Mouse (Mus musculus): ENCODE measurements around the gene Upk1a. TPM values are rescaled to one million over a fixed set of nuclear protein-coding genes. Genes with fewer than 3 reads are reported as not detected.

Upk1a gene
- polyA plus RNA-seq, 2 experiments = 1.2 to 5.7 TPM

DNA sequence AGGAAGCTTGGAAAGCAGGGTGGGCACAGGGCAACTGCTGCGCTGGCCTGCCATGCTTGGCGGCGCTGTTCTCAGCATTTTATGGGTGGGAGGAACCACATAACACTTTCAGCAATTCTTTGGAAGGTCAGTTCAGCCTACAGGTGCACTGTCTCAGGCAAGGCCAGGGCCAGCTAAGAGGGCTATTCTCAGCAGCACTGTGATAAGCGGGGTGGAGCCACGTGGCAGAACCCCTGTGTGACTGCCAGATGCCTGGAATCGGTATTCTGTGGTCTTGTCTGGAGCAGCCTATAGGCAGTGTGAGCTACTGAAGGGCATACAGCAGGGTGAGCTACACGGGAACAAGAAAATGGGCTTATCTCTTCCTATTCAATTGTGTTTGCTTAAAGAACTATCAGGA is 2.6 kb downstream of the Upk1a start:
- ATAC-seq (ENCODE audit: low FRiP score, low read depth) = no peak
- WGBS = 49% methylated on average over 7 of the region's 7 CpGs
- Histone ChIP-seq H3K4me2 (replicated peaks; ENCODE audit: low read depth, low read length, severe bottlenecking) (no peak overlapping the region), H3K9me3 (ENCODE audit: control insufficient read depth, low read length) (no peaks in the 10 kb centered on the region), H3K9ac (ENCODE audit: low read depth, low read length, severe bottlenecking) (no peak overlapping the region), H3K4me3 (replicated peaks; ENCODE audit: low read length) (no peak overlapping the region), H3K27ac (replicated peaks; ENCODE audit: low read depth, low read length) (no peak overlapping the region), H3K36me3 (ENCODE audit: control insufficient read depth, insufficient read depth, low read length) (no peaks in the 10 kb centered on the region), H3K4me1 (ENCODE audit: control insufficient read depth, insufficient read depth, low read length) (no peaks in the 10 kb centered on the region), H3K27me3 (ENCODE audit: control insufficient read depth, insufficient read depth, low read length) (no peaks in the 10 kb centered on the region)
- DNase-seq (ENCODE audit: low spot score) = no peak
- no peak for TF ChIP-seq POLR2A (IDR thresholded peaks at IDR 0.05; ENCODE audit: borderline replicate concordance, extremely low read depth, insufficient read depth, insufficient read length)

DNA sequence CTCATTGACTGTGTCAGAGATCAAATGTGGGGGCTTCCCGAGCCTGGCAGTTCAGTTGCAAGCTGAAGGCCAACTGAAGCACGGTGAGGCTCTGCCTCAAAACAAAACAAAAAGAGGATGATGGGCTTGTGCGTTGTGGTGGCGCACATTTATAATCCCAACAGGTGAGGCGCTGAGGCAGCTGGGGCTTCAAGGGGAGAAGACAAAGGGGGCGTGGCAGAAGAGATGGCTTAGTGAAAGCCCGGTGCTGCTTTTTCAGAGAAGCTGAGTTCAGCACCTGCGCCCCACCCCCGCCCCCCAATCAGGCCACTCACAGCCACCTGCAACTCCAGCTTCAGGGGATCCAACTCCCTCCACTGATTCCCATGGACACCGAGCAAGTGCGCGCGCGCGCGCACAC is 4.2 kb downstream of the Upk1a start:
- Histone ChIP-seq H3K9me3 (ENCODE audit: control insufficient read depth, low read length) (no peaks in the 10 kb centered on the region), H3K9ac (ENCODE audit: low read depth, low read length, severe bottlenecking) (no peak overlapping the region), H3K27me3 (ENCODE audit: control insufficient read depth, insufficient read depth, low read length) (no peaks in the 10 kb centered on the region), H3K4me2 (replicated peaks; ENCODE audit: low read depth, low read length, severe bottlenecking) (no peak overlapping the region), H3K4me1 (ENCODE audit: control insufficient read depth, insufficient read depth, low read length) (no peaks in the 10 kb centered on the region), H3K36me3 (ENCODE audit: control insufficient read depth, insufficient read depth, low read length) (no peaks in the 10 kb centered on the region), H3K27ac (replicated peaks; ENCODE audit: low read depth, low read length) (no peak overlapping the region), H3K4me3 (replicated peaks; ENCODE audit: low read length) (no peak overlapping the region)
- WGBS = 50% methylated on average over 16 of the region's 16 CpGs
- ATAC-seq (ENCODE audit: low FRiP score, low read depth) (no peak), DNase-seq (ENCODE audit: low spot score) (no peak)
- no peak for TF ChIP-seq POLR2A (IDR thresholded peaks at IDR 0.05; ENCODE audit: borderline replicate concordance, extremely low read depth, insufficient read depth, insufficient read length)

DNA sequence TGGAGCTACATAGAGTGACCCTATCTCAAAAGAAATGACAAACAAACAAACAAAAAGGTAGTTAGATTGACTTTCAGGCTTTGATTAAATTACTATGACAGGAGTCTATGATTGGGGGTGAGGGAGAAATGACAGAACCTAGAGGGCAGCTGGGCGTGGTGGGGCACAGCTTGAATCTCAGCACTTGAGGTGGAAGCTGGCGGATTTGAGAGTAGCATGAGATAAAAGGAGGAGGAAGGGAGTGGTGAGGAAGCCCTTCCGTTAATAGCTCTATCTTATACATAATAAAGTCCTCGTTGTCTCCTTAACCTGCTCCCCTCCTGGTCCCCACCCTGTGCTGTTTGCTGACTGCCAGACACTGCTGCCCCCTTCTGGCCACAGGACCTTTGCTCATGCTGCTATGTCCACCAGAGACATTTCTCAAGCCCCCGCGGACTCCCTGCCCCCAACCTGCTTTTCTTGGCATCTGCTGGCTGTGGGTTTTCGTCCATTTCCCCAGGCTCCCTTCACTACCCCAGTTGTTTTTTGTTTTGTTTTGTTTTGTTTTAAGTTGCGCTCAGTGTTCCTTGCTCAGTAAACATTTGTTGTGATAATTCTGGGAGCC is 4.8 kb downstream of the Upk1a start:
- Histone ChIP-seq H3K4me1 (ENCODE audit: control insufficient read depth, insufficient read depth, low read length) (no peaks in the 10 kb centered on the region), H3K9me3 (ENCODE audit: control insufficient read depth, low read length) (no peaks in the 10 kb centered on the region), H3K27me3 (ENCODE audit: control insufficient read depth, insufficient read depth, low read length) (no peaks in the 10 kb centered on the region), H3K36me3 (ENCODE audit: control insufficient read depth, insufficient read depth, low read length) (no peaks in the 10 kb centered on the region), H3K27ac (replicated peaks; ENCODE audit: low read depth, low read length) (no peak overlapping the region), H3K4me2 (replicated peaks; ENCODE audit: low read depth, low read length, severe bottlenecking) (no peak overlapping the region), H3K9ac (ENCODE audit: low read depth, low read length, severe bottlenecking) (no peak overlapping the region), H3K4me3 (replicated peaks; ENCODE audit: low read length) (no peak overlapping the region)
- no peak for DNase-seq (ENCODE audit: low spot score)
- no peak for TF ChIP-seq POLR2A (IDR thresholded peaks at IDR 0.05; ENCODE audit: borderline replicate concordance, extremely low read depth, insufficient read depth, insufficient read length)
- WGBS = 26% methylated on average over 8 of the region's 8 CpGs
- ATAC-seq (ENCODE audit: low FRiP score, low read depth) = no peak

GRCm38 (mm10) chr7:30604944-30605343 is 7.7 kb downstream of the Upk1a start:
- no peak overlapping the region for H3K4me3 ChIP-seq (replicated peaks; ENCODE audit: low read length)
- no peak for DNase-seq (ENCODE audit: low spot score)
- H3K9me3 ChIP-seq (ENCODE audit: control insufficient read depth, low read length) = no peaks in the 10 kb centered on the region
- no peak overlapping the region for H3K9ac ChIP-seq (ENCODE audit: low read depth, low read length, severe bottlenecking)
- no peak overlapping the region for H3K27ac ChIP-seq (replicated peaks; ENCODE audit: low read depth, low read length)
- 86% methylated on average over 8 of the region's 8 CpGs for WGBS
- H3K27me3 ChIP-seq (ENCODE audit: control insufficient read depth, insufficient read depth, low read length) = no peaks in the 10 kb centered on the region
- no peaks in the 10 kb centered on the region for H3K4me1 ChIP-seq (ENCODE audit: control insufficient read depth, insufficient read depth, low read length)
- H3K36me3 ChIP-seq (ENCODE audit: control insufficient read depth, insufficient read depth, low read length) = no peaks in the 10 kb centered on the region
- TF ChIP-seq POLR2A (IDR thresholded peaks at IDR 0.05; ENCODE audit: borderline replicate concordance, extremely low read depth, insufficient read depth, insufficient read length) = no peak
- no peak overlapping the region for H3K4me2 ChIP-seq (replicated peaks; ENCODE audit: low read depth, low read length, severe bottlenecking)
- ATAC-seq (ENCODE audit: low FRiP score, low read depth) = no peak

DNA sequence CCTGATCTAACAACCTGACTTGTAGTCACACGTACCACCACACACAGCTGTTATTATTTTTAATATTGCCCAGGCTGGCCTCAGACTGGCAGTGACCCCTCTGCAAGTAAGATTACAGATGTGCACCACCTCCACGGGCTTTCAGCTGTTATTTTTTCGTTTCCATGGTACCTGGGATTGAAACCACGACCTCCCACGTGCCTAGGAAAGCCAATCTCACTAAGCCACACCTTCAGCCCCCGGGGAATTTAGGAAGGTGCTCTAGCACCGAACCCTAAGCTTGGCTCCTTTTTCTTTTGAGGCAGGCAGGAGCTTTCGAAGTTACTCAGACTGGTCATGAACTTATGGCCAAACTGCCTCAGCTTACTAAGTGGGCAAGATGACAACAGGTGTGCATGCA is 8.2 kb downstream of the Upk1a start:
- ATAC-seq (ENCODE audit: low FRiP score, low read depth) = no peak
- Histone ChIP-seq H3K4me2 (replicated peaks; ENCODE audit: low read depth, low read length, severe bottlenecking) (no peak overlapping the region), H3K9ac (ENCODE audit: low read depth, low read length, severe bottlenecking) (no peak overlapping the region), H3K27ac (replicated peaks; ENCODE audit: low read depth, low read length) (no peak overlapping the region), H3K9me3 (ENCODE audit: control insufficient read depth, low read length) (no peaks in the 10 kb centered on the region), H3K27me3 (ENCODE audit: control insufficient read depth, insufficient read depth, low read length) (no peaks in the 10 kb centered on the region), H3K4me1 (ENCODE audit: control insufficient read depth, insufficient read depth, low read length) (no peaks in the 10 kb centered on the region), H3K4me3 (replicated peaks; ENCODE audit: low read length) (no peak overlapping the region), H3K36me3 (ENCODE audit: control insufficient read depth, insufficient read depth, low read length) (no peaks in the 10 kb centered on the region)
- WGBS = 48% methylated on average over 8 of the region's 8 CpGs
- no peak for DNase-seq (ENCODE audit: low spot score)
- TF ChIP-seq POLR2A (IDR thresholded peaks at IDR 0.05; ENCODE audit: borderline replicate concordance, extremely low read depth, insufficient read depth, insufficient read length) = no peak

- no peak for TF ChIP-seq POLR2A (IDR thresholded peaks at IDR 0.05; ENCODE audit: borderline replicate concordance, extremely low read depth, insufficient read depth, insufficient read length)
- ATAC-seq (ENCODE audit: low FRiP score, low read depth) = no peak
Measured at GRCm38 (mm10) chr7:30602583-30602982, 10.1 kb downstream of the Upk1a start.

More at GRCm38 (mm10) chr7:30602583-30602982, 10.1 kb downstream of the Upk1a start:
- Histone ChIP-seq H3K9ac (ENCODE audit: low read depth, low read length, severe bottlenecking) (no peak overlapping the region), H3K4me1 (ENCODE audit: control insufficient read depth, insufficient read depth, low read length) (no peaks in the 10 kb centered on the region), H3K27ac (replicated peaks; ENCODE audit: low read depth, low read length) (no peak overlapping the region), H3K36me3 (ENCODE audit: control insufficient read depth, insufficient read depth, low read length) (no peaks in the 10 kb centered on the region), H3K4me2 (replicated peaks; ENCODE audit: low read depth, low read length, severe bottlenecking) (no peak overlapping the region), H3K9me3 (ENCODE audit: control insufficient read depth, low read length) (no peaks in the 10 kb centered on the region), H3K4me3 (replicated peaks; ENCODE audit: low read length) (no peak overlapping the region), H3K27me3 (ENCODE audit: control insufficient read depth, insufficient read depth, low read length) (no peaks in the 10 kb centered on the region)
- WGBS = 33% methylated on average over 3 of the region's 3 CpGs
- no peak for DNase-seq (ENCODE audit: low spot score)

Measured in limb, embryonic 14.5 days (tissue).